Comparison of ENCODE assay signal across 18 mouse cellular contexts in the genomic region with DNA sequence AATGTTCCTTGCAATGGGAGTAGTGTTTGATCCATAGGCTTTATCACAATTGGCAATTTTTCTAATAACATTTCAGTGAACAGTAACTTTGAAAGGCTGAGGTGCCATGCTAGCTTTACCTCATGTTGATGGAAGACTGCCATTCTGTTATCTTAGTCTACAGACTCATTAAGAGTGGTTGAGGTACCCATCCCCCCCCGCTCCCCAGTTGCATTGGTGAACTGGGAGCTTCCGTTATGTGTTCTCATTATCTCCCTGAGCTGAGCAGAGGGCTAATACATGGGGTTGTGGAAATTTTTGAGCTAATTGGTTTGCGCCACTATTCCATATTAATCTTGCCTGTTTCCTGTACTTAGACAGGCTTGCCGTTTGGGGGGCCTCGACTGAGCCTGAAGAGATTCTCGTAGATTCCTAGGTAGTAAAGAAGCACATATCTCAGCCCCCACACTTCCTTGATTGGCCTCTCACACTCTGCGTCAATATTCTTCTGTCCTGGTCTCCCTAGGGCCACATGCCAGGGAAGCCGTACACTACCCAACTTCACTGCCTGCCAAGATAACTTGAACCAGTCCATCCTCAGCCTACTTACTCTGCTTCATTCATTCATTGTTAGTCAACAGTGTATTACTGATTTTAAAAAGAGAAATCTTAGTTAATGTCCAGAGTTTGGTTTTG.
DNase-seq lines count a peak whose midpoint lies in the region; ATAC-seq and TF ChIP-seq lines count a peak whose summit lies in the region.
"Had no signal": no experiment of that assay in that cellular context is flagged by ENCODE, and none has a peak within 500 bp of the region (broad histone marks: within the 10 kb centered on the region; RNA-seq: fewer than 3 reads in every experiment).

No protein-coding gene starts in this region.

- H3K9me3 ChIP-seq in MEL (replicated peaks; ENCODE audit: insufficient read depth, low read length), result no peaks in the 10 kb centered on the region
- no peaks in the 10 kb centered on the region for H3K9me3 ChIP-seq in liver, embryonic 13.5 days (replicated peaks)
- no peaks in the 10 kb centered on the region for H3K9me3 ChIP-seq in liver, postnatal 0 days (ENCODE audit: low read length)
- no peaks in the 10 kb centered on the region for H3K9me3 ChIP-seq in forebrain, embryonic 11.5 days (ENCODE audit: control insufficient read depth, low read length)
- H3K9me3 ChIP-seq in midbrain, postnatal 0 days (ENCODE audit: low read length), result no peaks in the 10 kb centered on the region
- H3K9me3 ChIP-seq: embryonic facial prominence, embryonic 13.5 days; forebrain, embryonic 15.5 days; heart, embryonic 13.5 days; hindbrain, embryonic 15.5 days had no signal

- peaks cover 0 to 20% of the 10 kb centered on the region in 2 experiments; a peak in 3 of 4 replicates for H3K36me3 ChIP-seq in MEL (ENCODE audit: control insufficient read depth in 1 of 2, insufficient read depth in 2 of 2, low read length in 2 of 2)
- H3K36me3 ChIP-seq in liver, embryonic 13.5 days, result no peaks in the 10 kb centered on the region
- H3K36me3 ChIP-seq in liver, postnatal 0 days (replicated peaks; ENCODE audit: insufficient read depth, low read length), result peaks cover 3% of the 10 kb centered on the region; the same call in 1 of the 2 replicates
- no peaks in the 10 kb centered on the region for H3K36me3 ChIP-seq in forebrain, embryonic 11.5 days (ENCODE audit: control insufficient read depth, insufficient read depth, low read length)
- H3K36me3 ChIP-seq in midbrain, postnatal 0 days (ENCODE audit: insufficient read depth, low read length), result no peaks in the 10 kb centered on the region
- H3K36me3 ChIP-seq: forebrain, embryonic 15.5 days; hindbrain, embryonic 15.5 days had no signal

- no peaks in the 10 kb centered on the region for H3K27me3 ChIP-seq in MEL (ENCODE audit: control insufficient read depth in 1 of 2, insufficient read depth in 2 of 2, low read length in 2 of 2)
- H3K27me3 ChIP-seq in liver, embryonic 13.5 days, result peaks cover 4% of the 10 kb centered on the region; the same call in 1 of the 2 replicates
- peaks cover 46% of the 10 kb centered on the region for H3K27me3 ChIP-seq in liver, postnatal 0 days (ENCODE audit: insufficient read depth, low read length)
- H3K27me3 ChIP-seq in forebrain, embryonic 11.5 days (ENCODE audit: control insufficient read depth, insufficient read depth, low read length), result no peaks in the 10 kb centered on the region
- H3K27me3 ChIP-seq in midbrain, postnatal 0 days (ENCODE audit: insufficient read depth, low read length), result no peaks in the 10 kb centered on the region
- H3K27me3 ChIP-seq: embryonic facial prominence, embryonic 13.5 days; forebrain, embryonic 15.5 days; heart, embryonic 13.5 days; hindbrain, embryonic 15.5 days had no signal

- no peaks in the 10 kb centered on the region for H3K79me2 ChIP-seq in MEL (ENCODE audit: control insufficient read depth, insufficient read depth, low read length, poor library complexity)

- no peak for TF ChIP-seq RAD21 in MEL (IDR thresholded peaks at IDR 0.05; ENCODE audit: low read depth, low read length)

- TF ChIP-seq EP300 in MEL (IDR thresholded peaks at IDR 0.05; ENCODE audit: low read depth in 1 of 2, low read length in 2 of 2), result peak; percentile 75 to 77
- TF ChIP-seq EP300 in liver, postnatal 0 days (IDR thresholded peaks at IDR 0.05; ENCODE audit: low read depth), result peak; percentile 57

- 21% methylated on average over 8 of the region's 8 CpGs for WGBS in liver, embryonic 13.5 days (ENCODE audit: insufficient replicate concordance)
- WGBS in liver, postnatal 0 days (ENCODE audit: insufficient replicate concordance), result 49% methylated on average over 8 of the region's 8 CpGs
- 83% methylated on average over 8 of the region's 8 CpGs for WGBS in forebrain, embryonic 11.5 days
- 77% methylated on average over 8 of the region's 8 CpGs for WGBS in midbrain, postnatal 0 days

- peak overlapping the region; percentile 79 for H3K27ac ChIP-seq in MEL (ENCODE audit: control insufficient read depth, low read depth, low read length)
- H3K27ac ChIP-seq in liver, embryonic 13.5 days, result peak overlapping the region; percentile 60
- no peak overlapping the region for H3K27ac ChIP-seq in liver, postnatal 0 days (ENCODE audit: low read depth)
- no peak overlapping the region for H3K27ac ChIP-seq in forebrain, embryonic 11.5 days (ENCODE audit: low read depth, low read length)
- no peak overlapping the region for H3K27ac ChIP-seq in midbrain, postnatal 0 days (ENCODE audit: low read depth, low read length)
- H3K27ac ChIP-seq: embryonic facial prominence, embryonic 13.5 days; forebrain, embryonic 15.5 days; heart, embryonic 13.5 days; hindbrain, embryonic 15.5 days had no signal

- H3K4me2 ChIP-seq in liver, embryonic 13.5 days, result peak overlapping the region; percentile 25
- H3K4me2 ChIP-seq in liver, postnatal 0 days (ENCODE audit: low read depth, low read length), result no peak overlapping the region
- H3K4me2 ChIP-seq in forebrain, embryonic 11.5 days (ENCODE audit: low read depth, low read length, severe bottlenecking), result no peak overlapping the region
- no peak overlapping the region for H3K4me2 ChIP-seq in midbrain, postnatal 0 days (ENCODE audit: low read depth, low read length, poor library complexity, severe bottlenecking)
- H3K4me2 ChIP-seq: embryonic facial prominence, embryonic 13.5 days; forebrain, embryonic 15.5 days; heart, embryonic 13.5 days; hindbrain, embryonic 15.5 days had no signal

- H3K4me1 ChIP-seq in MEL (ENCODE audit: control insufficient read depth in 1 of 2, insufficient read depth in 2 of 2, low read length in 2 of 2), result peaks cover 15 to 22% of the 10 kb centered on the region in 2 experiments
- H3K4me1 ChIP-seq in liver, embryonic 13.5 days (replicated peaks), result peaks cover 75% of the 10 kb centered on the region
- H3K4me1 ChIP-seq in liver, postnatal 0 days (ENCODE audit: insufficient read depth), result peaks cover 14% of the 10 kb centered on the region; the same call in 1 of the 2 replicates
- peaks cover 4% of the 10 kb centered on the region; the same call in 1 of the 2 replicates for H3K4me1 ChIP-seq in forebrain, embryonic 11.5 days (replicated peaks; ENCODE audit: control insufficient read depth, insufficient read depth, low read length)
- H3K4me1 ChIP-seq in midbrain, postnatal 0 days (ENCODE audit: insufficient read depth, low read length), result 0 out of 2 replicates have a peak, but pooled peaks cover 3% of the 10 kb centered on the region

- H3K9ac ChIP-seq in MEL (ENCODE audit: control insufficient read depth, low read depth, low read length, poor library complexity, severe bottlenecking), result peak overlapping the region; percentile 35
- H3K9ac ChIP-seq in liver, embryonic 13.5 days, result no peak overlapping the region
- no peak overlapping the region for H3K9ac ChIP-seq in liver, postnatal 0 days (replicated peaks)
- H3K9ac ChIP-seq in forebrain, embryonic 11.5 days (ENCODE audit: low read length), result no peak overlapping the region
- no peak overlapping the region for H3K9ac ChIP-seq in midbrain, postnatal 0 days (replicated peaks; ENCODE audit: low read length, poor library complexity, severe bottlenecking)
- H3K9ac ChIP-seq: embryonic facial prominence, embryonic 13.5 days; forebrain, embryonic 15.5 days; heart, embryonic 13.5 days; hindbrain, embryonic 15.5 days had no signal

- ATAC-seq in common myeloid progenitor, adult 5-6 weeks (replicated peaks; ENCODE audit: low read depth, poor library complexity, severe bottlenecking), result peak; percentile 50
- peak; percentile 83 for ATAC-seq in liver, embryonic 13.5 days (ENCODE audit: low read depth)
- ATAC-seq in liver, postnatal 0 days, result peak; percentile 63
- no peak for ATAC-seq in forebrain, embryonic 11.5 days (replicated peaks; ENCODE audit: low FRiP score)
- no peak for ATAC-seq in midbrain, postnatal 0 days (ENCODE audit: low FRiP score)
- ATAC-seq: forebrain, embryonic 15.5 days had no signal

- no peak overlapping the region for H3K4me3 ChIP-seq in MEL (ENCODE audit: control insufficient read depth in 1 of 2, insufficient read depth in 1 of 2, low read depth in 2 of 2, low read length in 2 of 2)
- H3K4me3 ChIP-seq in liver, embryonic 13.5 days (replicated peaks), result no peak overlapping the region
- H3K4me3 ChIP-seq in liver, postnatal 0 days (ENCODE audit: low read depth, low read length), result no peak overlapping the region
- H3K4me3 ChIP-seq in forebrain, embryonic 11.5 days (ENCODE audit: low read depth, low read length), result no peak overlapping the region
- H3K4me3 ChIP-seq in midbrain, postnatal 0 days (ENCODE audit: low read depth, low read length), result no peak overlapping the region
- H3K4me3 ChIP-seq: embryonic facial prominence, embryonic 13.5 days; forebrain, embryonic 15.5 days; heart, embryonic 13.5 days; hindbrain, embryonic 15.5 days had no signal

- peak; percentile 74 for DNase-seq in MEL (ENCODE audit: low read depth, low spot score)
- DNase-seq in liver, embryonic 13.5 days, result no peak
- DNase-seq in liver, postnatal 0 days, result peak; percentile 36
- DNase-seq in forebrain, embryonic 11.5 days (ENCODE audit: low spot score), result no peak
- no peak for DNase-seq in midbrain, postnatal 0 days (ENCODE audit: low spot score)
- DNase-seq in neural tube, embryonic 10.5 days (ENCODE audit: extremely low spot score, low spot score), result no peak
- DNase-seq: adrenal gland, postnatal 10 days; cerebellum, adult 11-12 months; cerebellum, adult 9-10 months; cerebellum, postnatal 25 days; gastrocnemius, postnatal 36 days; heart, adult 11 months; heart, postnatal 36 days had no signal

- no peak for TF ChIP-seq CTCF in MEL (IDR thresholded peaks at IDR 0.05 in 2 of 3, conservative IDR thresholded peaks at IDR 0.05 in 1 of 3; ENCODE audit: control insufficient read depth in 1 of 3, insufficient read depth in 1 of 3, low read depth in 2 of 3, low read length in 3 of 3, poor library complexity in 1 of 3, severe bottlenecking in 1 of 3)
- no peak for TF ChIP-seq CTCF in liver, postnatal 0 days (IDR thresholded peaks at IDR 0.05; ENCODE audit: low read depth)
- no peak for TF ChIP-seq CTCF in midbrain, postnatal 0 days (IDR thresholded peaks at IDR 0.05)

- TF ChIP-seq POLR2A in MEL (IDR thresholded peaks at IDR 0.05; ENCODE audit: control insufficient read depth in 1 of 2, insufficient read depth in 1 of 2, low read depth in 1 of 2, low read length in 2 of 2, poor library complexity in 1 of 2), result no peak

TF ChIP-seq in MEL, 35 proteins besides CTCF, POLR2A, EP300 and RAD21 (continues in another document):
- TF ChIP-seq ZNF384 (IDR thresholded peaks at IDR 0.05; ENCODE audit: low read depth, low read length), result no peak
- no peak for TF ChIP-seq JUND (IDR thresholded peaks at IDR 0.05; ENCODE audit: low read depth, low read length)
- TF ChIP-seq CHD1 (IDR thresholded peaks at IDR 0.05; ENCODE audit: low read depth, low read length), result no peak
- TF ChIP-seq MYB (IDR thresholded peaks at IDR 0.05; ENCODE audit: low read depth, low read length), result peak; percentile 60
- no peak for TF ChIP-seq MEF2A (IDR thresholded peaks at IDR 0.05; ENCODE audit: extremely low read depth, insufficient replicate concordance, low read depth, low read length, poor library complexity, severe bottlenecking)
- TF ChIP-seq NRF1 (IDR thresholded peaks at IDR 0.05; ENCODE audit: insufficient read depth, low read depth, low read length, poor library complexity, severe bottlenecking), result no peak
- 0 out of 2 replicates have a peak, but pooled peaks have one; percentile 37 for TF ChIP-seq BHLHE40 (IDR thresholded peaks at IDR 0.05; ENCODE audit: borderline replicate concordance, low read depth, low read length)

Comparison
In these comparisons a context has a peak if more than half of its experiments do, and no peak if none do; other contexts are left out.
1. DNase-seq: peak in MEL (single experiment) and liver, postnatal 0 days (single experiment); none in liver, embryonic 13.5 days (single experiment), forebrain, embryonic 11.5 days (single experiment), midbrain, postnatal 0 days (single experiment) and neural tube, embryonic 10.5 days (single experiment).
2. H3K27ac ChIP-seq: peak in MEL (single experiment) and liver, embryonic 13.5 days (single experiment); none in liver, postnatal 0 days (single experiment), forebrain, embryonic 11.5 days (single experiment) and midbrain, postnatal 0 days (single experiment).
3. ATAC-seq: peak in common myeloid progenitor, adult 5-6 weeks (single experiment), liver, embryonic 13.5 days (single experiment) and liver, postnatal 0 days (single experiment); none in forebrain, embryonic 11.5 days (single experiment) and midbrain, postnatal 0 days (single experiment).